Mouse (Mus musculus): ENCODE data around the gene Cnrip1. TPM values are rescaled to one million over a fixed set of nuclear protein-coding genes. Genes with fewer than 3 reads are reported as not detected.
"Not testable (repeated sequence)": the region's sequence is repeated elsewhere in the genome, so short reads cannot be mapped to it uniquely, and the experiment has no call there.

Gene Cnrip1
- 37.4 and 40.2 TPM in 2 replicates for polyA plus RNA-seq (2016; fragmentation: Nextera tagmentation; extraction: Ambion mirVana)

DNA sequence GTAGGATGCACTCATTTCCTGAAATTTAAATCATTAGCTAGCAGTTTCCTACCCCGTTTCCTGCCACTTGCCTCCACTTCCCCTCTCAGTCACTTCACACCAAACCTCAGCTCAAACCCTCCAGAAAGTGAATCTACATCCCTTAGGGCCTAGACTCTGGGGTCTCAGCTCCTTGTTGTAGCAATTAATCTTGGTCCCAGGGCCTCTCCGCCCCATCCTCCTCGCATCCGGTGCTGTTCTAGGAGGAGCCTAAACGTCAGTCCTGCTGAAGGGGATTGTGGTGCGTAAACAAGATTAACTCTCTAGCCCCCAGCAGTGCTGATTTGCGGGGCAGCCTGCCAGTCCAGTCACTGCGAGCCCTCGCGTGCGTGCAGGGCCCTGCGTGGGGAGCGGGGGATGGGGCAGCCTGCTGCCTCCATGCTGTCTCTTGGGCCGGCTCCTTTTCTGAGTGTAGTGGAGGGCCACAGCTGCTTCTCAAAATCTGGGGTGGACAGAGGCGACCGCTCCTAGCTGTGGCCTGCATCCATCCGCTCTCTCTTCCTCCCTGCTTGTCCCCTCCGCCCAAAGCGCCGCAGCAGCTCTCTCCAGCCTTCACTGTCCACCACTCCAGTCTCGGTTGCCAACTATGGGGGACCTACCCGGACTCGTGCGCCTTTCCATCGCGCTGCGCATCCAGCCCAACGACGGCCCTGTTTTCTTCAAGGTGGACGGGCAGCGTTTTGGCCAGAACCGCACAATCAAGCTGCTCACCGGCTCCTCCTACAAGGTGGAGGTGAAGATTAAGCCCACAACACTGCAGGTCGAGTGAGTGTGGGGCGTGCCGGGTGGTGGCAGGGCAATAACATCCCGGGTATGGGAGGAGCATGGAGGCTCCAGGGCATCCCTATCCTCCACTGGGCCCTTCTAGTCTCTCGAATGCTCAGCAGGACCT lies at the start of gene Cnrip1, which contains the start of gene Plek:
Gene Cnrip1 (plus strand): TSS at position 42 of the 931 bp plus-strand sequence.
Gene Plek (minus strand): TSS at position 837 of the 931 bp plus-strand sequence.
- under 1% methylated on average over 38 of the region's 38 CpGs for WGBS
- peak within 1 kb of the TSS; percentile 77 for H3K9ac ChIP-seq (replicated peaks)
- peak within 1 kb of the TSS; percentile 88 for H3K27ac ChIP-seq (replicated peaks)
- H3K4me2 ChIP-seq (replicated peaks), result peak within 1 kb of the TSS; percentile 78
- peak; percentile 95 for ATAC-seq (ENCODE audit: low FRiP score, low read depth)
- H3K9me3 ChIP-seq, result no peaks in the 10 kb centered on the region
- 0 out of 2 replicates have a peak, but pooled peaks cover 4% of the 10 kb centered on the region for H3K4me1 ChIP-seq
- peak within 1 kb of the TSS; percentile 70 for H3K4me3 ChIP-seq
- no peaks in the 10 kb centered on the region for H3K36me3 ChIP-seq
- no peaks in the 10 kb centered on the region for H3K27me3 ChIP-seq

DNA sequence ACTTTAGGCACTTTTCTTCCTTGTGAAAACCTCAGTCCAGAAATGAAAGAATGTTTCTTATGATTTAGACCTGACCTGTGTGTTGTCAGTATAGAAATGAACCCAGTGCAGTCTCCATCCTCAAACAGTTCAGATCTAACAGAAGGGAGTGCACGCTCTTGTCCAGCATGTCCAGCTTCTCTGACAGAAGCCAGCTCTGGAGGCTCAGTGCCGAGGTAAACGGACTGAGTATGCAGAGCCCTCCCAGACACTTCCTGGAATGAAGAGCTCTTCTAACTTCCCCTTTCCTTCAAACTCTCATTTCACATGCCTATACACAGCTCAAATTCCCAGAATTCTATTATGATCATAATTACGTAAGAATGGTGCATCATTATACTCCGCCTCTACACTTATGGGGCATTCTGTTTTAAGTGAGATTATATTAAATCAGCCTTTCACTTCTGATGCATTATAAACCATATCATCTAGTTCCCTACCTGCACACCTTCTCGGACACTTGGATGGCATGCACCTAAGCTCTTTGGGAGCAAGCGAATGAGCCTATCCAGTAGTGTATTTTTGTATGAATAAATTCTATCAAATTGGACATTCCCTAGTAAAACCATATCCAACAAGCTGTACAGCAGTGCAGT lies 48.5 kb upstream of the Cnrip1 start:
- Histone ChIP-seq H3K9ac (replicated peaks) (no peak overlapping the region), H3K27me3 (no peaks in the 10 kb centered on the region), H3K36me3 (no peaks in the 10 kb centered on the region), H3K4me3 (no peak overlapping the region), H3K27ac (replicated peaks) (no peak overlapping the region), H3K9me3 (no peaks in the 10 kb centered on the region), H3K4me1 (no peaks in the 10 kb centered on the region), H3K4me2 (replicated peaks) (no peak overlapping the region)
- no peak for ATAC-seq (ENCODE audit: low FRiP score, low read depth)
- WGBS, result 87% methylated on average over 7 of the region's 7 CpGs

DNA sequence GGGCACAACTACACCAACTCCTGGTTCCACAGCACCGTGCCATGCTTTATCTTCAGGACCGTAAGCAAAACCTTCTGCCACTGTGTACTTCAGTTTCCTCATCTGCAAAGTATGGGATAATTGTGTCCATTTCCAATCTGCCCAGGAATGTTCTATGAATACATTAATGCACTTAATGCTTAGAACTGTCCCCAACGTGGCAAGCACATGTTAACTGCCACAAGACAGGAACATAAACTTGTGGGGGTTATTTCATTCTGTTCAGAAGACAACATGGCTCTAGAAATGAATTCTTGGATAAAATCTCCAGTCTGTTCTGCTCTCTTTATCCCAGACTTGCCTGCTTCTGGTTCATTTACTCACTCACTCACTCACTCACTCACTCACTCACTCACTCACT lies 47.6 kb upstream of the Cnrip1 start:
- Histone ChIP-seq H3K9me3 (no peaks in the 10 kb centered on the region), H3K27ac (replicated peaks) (no peak overlapping the region), H3K27me3 (no peaks in the 10 kb centered on the region), H3K4me1 (no peaks in the 10 kb centered on the region), H3K9ac (replicated peaks) (no peak overlapping the region), H3K4me3 (no peak overlapping the region), H3K36me3 (no peaks in the 10 kb centered on the region), H3K4me2 (replicated peaks) (no peak overlapping the region)
- ATAC-seq (ENCODE audit: low FRiP score, low read depth), result no peak
- WGBS, result 82% methylated on average over 3 of the region's 3 CpGs

DNA sequence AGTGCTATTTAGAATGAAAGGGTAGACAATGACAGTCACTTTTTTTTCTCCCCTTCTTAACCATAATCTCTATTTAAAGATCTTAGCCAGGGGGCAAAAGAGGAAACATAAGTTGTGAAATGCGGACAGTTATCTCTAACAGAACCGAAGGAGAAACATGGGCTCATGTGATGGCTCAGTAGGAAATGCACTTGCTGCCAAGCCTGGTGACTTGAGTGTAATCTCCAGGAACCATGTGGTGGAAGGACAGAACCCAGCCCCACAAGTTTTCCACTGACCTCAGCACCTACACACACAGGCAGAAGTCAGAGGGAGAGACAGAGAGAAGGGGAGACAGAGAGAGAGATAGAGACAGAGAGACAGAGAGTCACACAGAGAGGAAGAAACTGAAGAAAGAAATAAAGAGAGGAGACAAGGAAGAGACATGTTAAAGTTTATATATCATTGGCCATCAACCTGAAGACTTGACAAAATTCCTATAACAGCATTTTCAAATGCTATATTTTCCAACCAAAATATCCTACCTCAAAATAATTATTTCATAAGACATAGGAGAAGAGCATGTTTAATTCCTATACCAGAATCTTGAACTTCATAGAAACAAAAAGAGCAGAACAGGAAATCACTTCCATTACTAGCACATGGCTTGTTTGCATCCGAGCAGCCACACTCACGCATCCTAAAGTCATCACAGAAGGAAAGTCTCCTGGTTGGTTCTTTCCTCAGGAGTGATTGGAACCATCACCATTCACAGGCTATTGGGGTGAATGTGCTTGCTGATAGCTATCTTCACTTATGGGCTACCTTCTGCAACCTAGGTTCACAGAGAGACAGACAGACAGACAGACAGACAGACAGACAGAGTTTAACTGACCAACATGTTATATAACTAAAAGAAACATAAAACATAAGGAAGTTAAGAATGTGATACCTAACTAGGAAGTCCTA lies 46.2 kb upstream of the Cnrip1 start:
- 88% methylated on average over 4 of the region's 4 CpGs for WGBS
- Histone ChIP-seq H3K27me3 (no peaks in the 10 kb centered on the region), H3K27ac (replicated peaks) (no peak overlapping the region), H3K4me2 (replicated peaks) (no peak overlapping the region), H3K4me3 (no peak overlapping the region), H3K9ac (replicated peaks) (no peak overlapping the region), H3K9me3 (no peaks in the 10 kb centered on the region), H3K4me1 (no peaks in the 10 kb centered on the region), H3K36me3 (no peaks in the 10 kb centered on the region)
- ATAC-seq (ENCODE audit: low FRiP score, low read depth), result no peak

DNA sequence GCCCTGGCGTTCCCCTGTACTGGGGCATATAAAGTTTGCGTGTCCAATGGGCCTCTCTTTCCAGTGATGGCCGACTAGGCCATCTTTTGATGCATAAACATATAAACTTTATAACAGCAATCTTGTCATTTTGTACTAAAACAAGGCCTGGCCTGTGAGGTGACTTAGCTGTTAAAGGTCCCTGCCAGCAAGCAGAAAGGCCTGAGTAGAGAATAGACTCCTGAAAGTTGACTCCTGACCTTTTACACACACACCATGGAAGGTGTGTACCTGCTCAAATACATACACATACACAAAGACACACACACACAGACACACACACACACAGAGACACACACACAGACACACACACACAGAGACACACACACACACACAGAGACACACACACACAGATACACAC lies 44.9 kb upstream of the Cnrip1 start:
- not testable (repeated sequence) for ATAC-seq (ENCODE audit: low FRiP score, low read depth); H3K4me3 ChIP-seq; H3K9ac ChIP-seq (replicated peaks); H3K9me3 ChIP-seq; H3K27me3 ChIP-seq; H3K36me3 ChIP-seq; H3K27ac ChIP-seq (replicated peaks); H3K4me2 ChIP-seq (replicated peaks); H3K4me1 ChIP-seq
- WGBS, result 89% methylated on average over 3 of the region's 3 CpGs

DNA sequence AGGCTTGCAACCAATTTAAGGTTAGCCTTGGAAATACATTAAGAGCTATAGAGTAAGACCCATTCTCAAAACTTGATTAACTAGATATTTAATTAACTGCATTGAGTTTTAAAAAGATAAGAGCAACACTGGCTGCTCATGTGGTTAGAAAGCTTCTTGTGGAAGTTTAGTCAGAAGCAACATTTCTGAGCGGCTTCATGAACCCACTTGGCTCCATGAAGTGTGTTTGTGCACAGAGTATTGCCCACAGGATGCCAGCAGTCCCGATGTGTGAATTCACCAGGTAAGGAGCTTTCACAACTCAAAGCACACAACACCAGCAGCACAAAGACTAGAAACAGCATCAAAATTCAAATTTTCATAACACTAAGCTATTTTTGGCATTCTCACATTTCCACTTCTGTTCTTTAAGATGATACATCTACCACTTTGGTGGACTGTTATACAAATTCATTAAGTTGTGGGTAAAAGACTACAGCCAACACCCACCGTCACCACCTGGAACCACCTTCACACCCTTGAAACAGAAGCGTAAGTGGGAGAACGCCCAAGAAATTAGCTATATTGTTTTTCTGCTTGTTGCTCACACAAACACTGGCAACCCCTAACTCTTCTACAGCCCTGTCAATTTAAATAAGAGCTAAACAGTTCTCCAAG lies 43.7 kb upstream of the Cnrip1 start:
- Histone ChIP-seq H3K9ac (replicated peaks) (no peak overlapping the region), H3K4me2 (replicated peaks) (no peak overlapping the region), H3K9me3 (no peaks in the 10 kb centered on the region), H3K4me3 (no peak overlapping the region), H3K27me3 (no peaks in the 10 kb centered on the region), H3K36me3 (no peaks in the 10 kb centered on the region), H3K4me1 (no peaks in the 10 kb centered on the region), H3K27ac (replicated peaks) (no peak overlapping the region)
- 95% methylated on average over 5 of the region's 5 CpGs for WGBS
- no peak for ATAC-seq (ENCODE audit: low FRiP score, low read depth)

DNA sequence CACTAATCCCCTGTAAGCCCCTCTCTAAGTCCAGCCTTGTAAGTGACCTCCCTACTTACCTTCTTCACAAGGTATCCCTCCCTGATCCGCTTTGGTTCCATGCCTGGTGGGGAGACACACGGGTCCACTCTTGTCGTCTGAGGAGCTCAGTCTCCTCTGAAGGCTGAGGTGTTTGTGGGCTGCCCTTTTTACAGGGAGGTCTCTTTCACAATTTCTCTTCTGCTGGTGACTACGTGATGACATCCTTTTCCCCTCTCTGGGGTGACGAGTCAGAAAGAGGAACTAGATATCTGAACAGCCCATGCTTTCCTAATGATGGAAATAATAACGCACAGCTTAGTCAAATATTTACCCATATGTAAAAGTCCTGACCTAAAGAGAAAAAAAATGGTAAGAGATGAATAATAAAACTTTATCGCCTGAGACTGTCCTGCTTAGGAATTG lies 42.9 kb upstream of the Cnrip1 start:
- Histone ChIP-seq H3K9ac (replicated peaks) (no peak overlapping the region), H3K4me1 (no peaks in the 10 kb centered on the region), H3K4me3 (no peak overlapping the region), H3K9me3 (no peaks in the 10 kb centered on the region), H3K4me2 (replicated peaks) (no peak overlapping the region), H3K27me3 (no peaks in the 10 kb centered on the region), H3K36me3 (no peaks in the 10 kb centered on the region), H3K27ac (replicated peaks) (no peak overlapping the region)
- 74% methylated on average over 7 of the region's 7 CpGs for WGBS
- ATAC-seq (ENCODE audit: low FRiP score, low read depth), result no peak

DNA sequence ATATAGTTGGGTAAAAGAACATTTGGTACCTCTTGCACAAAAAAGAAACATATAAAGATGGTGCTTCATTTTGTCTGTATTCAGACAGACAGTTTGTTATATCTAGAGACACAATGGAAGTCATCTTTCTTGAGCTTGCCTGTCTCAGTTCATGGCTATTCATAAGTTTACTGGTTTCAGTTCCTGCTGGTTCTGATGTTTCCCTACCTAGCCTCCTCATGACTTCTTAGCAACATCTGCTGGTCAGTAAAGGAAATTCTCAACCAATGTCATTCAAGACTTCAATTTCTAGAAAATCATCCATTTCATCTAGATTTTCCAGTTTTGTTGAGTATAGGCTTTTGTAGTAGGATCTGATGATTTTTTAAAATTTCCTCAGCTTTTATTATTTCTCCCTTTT lies 38.4 kb upstream of the Cnrip1 start:
- H3K4me3 ChIP-seq, result no peak overlapping the region
- no peak overlapping the region for H3K4me2 ChIP-seq (replicated peaks)
- H3K27me3 ChIP-seq, result no peaks in the 10 kb centered on the region
- no peak for ATAC-seq (ENCODE audit: low FRiP score, low read depth)
- no peaks in the 10 kb centered on the region for H3K4me1 ChIP-seq
- H3K9me3 ChIP-seq, result no peaks in the 10 kb centered on the region
- H3K36me3 ChIP-seq, result no peaks in the 10 kb centered on the region
- no peak overlapping the region for H3K9ac ChIP-seq (replicated peaks)
- no peak overlapping the region for H3K27ac ChIP-seq (replicated peaks)

DNA sequence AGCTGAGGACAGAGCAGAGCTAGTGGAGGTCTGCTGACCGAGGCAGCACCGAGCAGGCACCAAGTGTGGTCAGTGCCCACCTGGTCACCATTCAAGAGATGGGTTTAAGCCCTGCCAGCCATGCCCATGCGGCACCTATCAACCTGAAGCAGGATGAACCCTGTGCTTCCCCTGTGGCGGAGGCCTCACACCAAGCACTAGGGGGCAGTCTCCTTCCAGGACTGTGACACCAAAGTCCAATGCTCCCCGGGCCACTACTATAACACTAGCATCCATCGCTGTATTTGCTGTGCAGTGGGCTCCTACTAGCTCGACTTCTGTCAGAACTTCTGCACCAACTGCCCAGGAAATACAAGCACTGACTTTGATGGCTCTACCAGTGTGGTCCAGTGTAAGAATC lies 32.1 kb upstream of the Cnrip1 start:
- WGBS, result 83% methylated on average over 7 of the region's 7 CpGs
- H3K27me3 ChIP-seq, result no peaks in the 10 kb centered on the region
- H3K4me3 ChIP-seq, result no peak overlapping the region
- no peak overlapping the region for H3K27ac ChIP-seq (replicated peaks)
- no peak overlapping the region for H3K4me2 ChIP-seq (replicated peaks)
- H3K4me1 ChIP-seq, result no peaks in the 10 kb centered on the region
- no peak for ATAC-seq (ENCODE audit: low FRiP score, low read depth)
- peaks cover 8% of the 10 kb centered on the region for H3K9me3 ChIP-seq
- H3K9ac ChIP-seq (replicated peaks), result no peak overlapping the region
- no peaks in the 10 kb centered on the region for H3K36me3 ChIP-seq

DNA sequence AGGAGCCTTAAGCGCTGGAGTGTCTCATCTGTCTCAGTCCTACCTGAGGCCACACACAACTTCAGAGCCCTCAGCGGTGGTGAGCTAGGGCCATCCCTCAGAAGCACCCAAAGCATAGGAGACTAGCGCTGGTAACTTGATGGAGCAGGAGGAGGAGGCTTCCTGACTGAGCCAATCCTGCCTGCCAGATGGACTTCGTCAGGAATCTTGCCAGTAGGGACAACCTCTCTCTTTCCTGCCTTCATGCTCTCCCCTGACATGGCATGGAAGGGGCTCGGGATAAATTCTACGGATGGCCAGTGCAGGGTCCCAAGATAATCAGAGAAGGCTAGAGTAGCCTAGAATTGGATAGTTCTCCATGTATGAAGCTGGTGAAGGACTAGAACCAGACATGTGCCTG lies 28.2 kb upstream of the Cnrip1 start:
- no peak for ATAC-seq (ENCODE audit: low FRiP score, low read depth)
- no peaks in the 10 kb centered on the region for H3K4me1 ChIP-seq
- H3K4me3 ChIP-seq, result no peak overlapping the region
- H3K4me2 ChIP-seq (replicated peaks), result no peak overlapping the region
- H3K9ac ChIP-seq (replicated peaks), result no peak overlapping the region
- no peaks in the 10 kb centered on the region for H3K36me3 ChIP-seq
- WGBS, result 84% methylated on average over 6 of the region's 6 CpGs
- H3K27me3 ChIP-seq, result no peaks in the 10 kb centered on the region
- H3K9me3 ChIP-seq, result peaks cover 8% of the 10 kb centered on the region
- H3K27ac ChIP-seq (replicated peaks), result no peak overlapping the region

DNA sequence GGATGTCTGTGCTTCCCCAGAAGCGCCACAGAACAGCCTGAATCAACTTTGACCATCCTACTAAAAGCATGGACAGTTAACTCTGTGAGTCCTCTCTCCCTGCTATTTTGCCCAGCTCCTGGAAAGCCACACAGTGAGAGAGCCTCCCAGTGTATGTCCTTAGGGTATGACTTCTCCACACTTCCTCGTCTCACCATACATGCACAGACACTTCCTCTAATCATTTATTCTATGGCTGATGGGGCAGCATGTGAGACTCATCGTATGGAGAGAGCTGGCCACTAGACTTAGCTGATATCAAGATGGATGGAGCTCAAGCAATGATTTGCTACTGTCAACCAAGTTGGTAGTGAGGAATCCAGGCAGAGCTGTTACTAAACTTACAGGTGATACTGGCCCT lies 27.4 kb upstream of the Cnrip1 start:
- Histone ChIP-seq H3K27me3 (no peaks in the 10 kb centered on the region), H3K9me3 (peaks cover 5% of the 10 kb centered on the region), H3K9ac (replicated peaks) (no peak overlapping the region), H3K27ac (replicated peaks) (no peak overlapping the region), H3K4me2 (replicated peaks) (no peak overlapping the region), H3K36me3 (no peaks in the 10 kb centered on the region), H3K4me3 (no peak overlapping the region), H3K4me1 (no peaks in the 10 kb centered on the region)
- 92% methylated on average over 3 of the region's 3 CpGs for WGBS
- ATAC-seq (ENCODE audit: low FRiP score, low read depth), result no peak
